Mouse (Mus musculus): ENCODE measurements around the gene Rab40c. TPM values are rescaled to one million over a fixed set of nuclear protein-coding genes. Genes with fewer than 3 reads are reported as not detected.

The Rab40c gene
- total and polyA plus RNA-seq, 2 experiments, result 6.1 to 24.1 TPM

DNA sequence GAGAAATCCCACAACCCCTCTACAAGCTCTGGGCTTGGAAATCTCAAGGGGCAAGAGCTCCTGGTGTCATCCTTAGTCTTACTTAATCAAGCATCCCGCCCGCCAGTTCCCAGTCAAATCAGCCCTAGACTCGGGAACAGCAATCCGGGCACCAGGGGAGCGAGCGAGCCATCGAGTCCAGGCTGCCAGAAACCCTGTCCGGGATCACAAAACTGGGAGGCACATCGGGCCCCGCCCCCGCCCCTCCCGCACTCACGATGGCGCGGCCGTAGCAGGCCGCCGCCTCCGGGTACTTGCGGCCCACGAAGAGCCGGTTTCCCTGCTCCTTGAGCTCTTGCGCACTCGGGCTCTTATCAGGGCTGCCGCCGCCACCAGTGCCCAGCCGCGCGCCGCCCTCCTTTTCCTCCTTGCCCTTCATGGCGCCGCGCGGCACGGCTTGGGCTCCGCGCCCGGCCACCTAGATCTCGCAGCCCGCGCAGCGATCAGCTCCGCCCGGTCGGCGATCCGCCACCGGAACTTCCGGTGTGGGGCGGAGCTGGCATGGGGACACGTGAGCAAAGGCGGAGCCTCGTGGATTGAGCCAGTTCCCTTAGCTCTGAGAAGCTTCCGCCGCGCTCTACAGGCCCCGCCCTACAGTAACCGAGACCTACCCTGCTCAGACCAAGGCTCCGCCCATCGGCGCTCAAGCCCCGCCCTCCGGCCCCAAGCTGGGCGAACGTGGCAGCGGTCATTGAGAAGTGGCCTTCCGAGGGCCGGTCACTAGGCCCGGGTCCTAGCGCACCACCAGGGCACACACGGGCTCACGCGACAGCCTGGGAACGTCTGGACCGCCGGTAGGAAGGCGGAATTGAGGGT, 86.9 kb downstream of the Rab40c start:
- Histone ChIP-seq H3K27me3 (ENCODE audit: control insufficient read depth, insufficient read depth, low read length) (no peaks in the 10 kb centered on the region), H3K4me3 (ENCODE audit: insufficient read depth, low read depth, low read length) (peak overlapping the region; percentile 80), H3K9ac (ENCODE audit: low read depth, low read length) (peak overlapping the region; percentile 94), H3K4me1 (ENCODE audit: control insufficient read depth, insufficient read depth, low read length) (peaks cover 51% of the 10 kb centered on the region), H3K36me3 (ENCODE audit: control insufficient read depth, insufficient read depth, low read length) (0 out of 2 replicates have a peak, but pooled peaks cover 4% of the 10 kb centered on the region), H3K79me2 (ENCODE audit: control insufficient read depth, insufficient read depth, low read length) (peaks cover 26% of the 10 kb centered on the region), H3K27ac (replicated peaks; ENCODE audit: insufficient read depth, low read depth, low read length) (peak overlapping the region; percentile 97)
- under 1% methylated on average over 76 of the region's 77 CpGs for WGBS
- TF ChIP-seq CTCF (IDR thresholded peaks at IDR 0.05; ENCODE audit: low read depth, low read length), result 0 out of 2 replicates have a peak, but pooled peaks have one; percentile 2
- TF ChIP-seq POLR2A (IDR thresholded peaks at IDR 0.05; ENCODE audit: extremely low read depth, insufficient read depth, low read length), result peak; percentile 66
- peak; percentile 96 for DNase-seq (ENCODE audit: extremely low read depth, low read depth, low spot score)

Other genes starting within 250 kb of the Rab40c start
Only the 30 nearest of the 32 such genes appear.
- not detected in 2 replicates for gene Gng13, start 202.6 kb downstream of the Rab40c start, total RNA-seq (2014; rRNA removed)
- gene Gng13, start 202.6 kb downstream of the Rab40c start, polyA plus RNA-seq (2012; rRNA removed), result not detected in 2 replicates
- gene Chtf18, start 192.3 kb downstream of the Rab40c start, total RNA-seq (2014; rRNA removed), result 0.18 and 0.47 TPM in 2 replicates
- gene Chtf18, start 192.3 kb downstream of the Rab40c start, polyA plus RNA-seq (2012; rRNA removed), result 0.31 and 0.35 TPM in 2 replicates
- gene Rpusd1, start 192.1 kb downstream of the Rab40c start, total RNA-seq (2014; rRNA removed), result 1.0 and 2.1 TPM in 2 replicates
- 7.3 and 9.0 TPM in 2 replicates for gene Rpusd1, start 192.1 kb downstream of the Rab40c start, polyA plus RNA-seq (2012; rRNA removed)
- gene Mslnl, start 183.7 kb downstream of the Rab40c start, total RNA-seq (2014; rRNA removed), result not detected in 2 replicates
- not detected in 2 replicates for gene Mslnl, start 183.7 kb downstream of the Rab40c start, polyA plus RNA-seq (2012; rRNA removed)
- gene Msln, start 165.3 kb downstream of the Rab40c start, total RNA-seq (2014; rRNA removed), result 0.34 and 0.74 TPM in 2 replicates
- 1.1 and 2.0 TPM in 2 replicates for gene Msln, start 165.3 kb downstream of the Rab40c start, polyA plus RNA-seq (2012; rRNA removed)
- gene Narfl, start 146.0 kb downstream of the Rab40c start, total RNA-seq (2014; rRNA removed), result 14.9 and 20.6 TPM in 2 replicates
- gene Narfl, start 146.0 kb downstream of the Rab40c start, polyA plus RNA-seq (2012; rRNA removed), result 19.4 and 22.5 TPM in 2 replicates
- gene Haghl, start 134.1 kb downstream of the Rab40c start, total RNA-seq (2014; rRNA removed), result 6.0 and 6.7 TPM in 2 replicates
- 11.2 and 14.1 TPM in 2 replicates for gene Haghl, start 134.1 kb downstream of the Rab40c start, polyA plus RNA-seq (2012; rRNA removed)
- gene Ccdc78, start 133.1 kb downstream of the Rab40c start, total RNA-seq (2014; rRNA removed), result not detected in 2 replicates
- 0.06 TPM in 1 of 2 replicates, not detected in the other for gene Ccdc78, start 133.1 kb downstream of the Rab40c start, polyA plus RNA-seq (2012; rRNA removed)
- gene Fam173a, start 126.8 kb downstream of the Rab40c start, total RNA-seq (2014; rRNA removed), result 55.0 and 69.3 TPM in 2 replicates
- gene Fam173a, start 126.8 kb downstream of the Rab40c start, polyA plus RNA-seq (2012; rRNA removed), result 89.3 and 106 TPM in 2 replicates
- gene AC134908.4, start 124.1 kb downstream of the Rab40c start, total RNA-seq (2014; rRNA removed), result 0.28 and 0.54 TPM in 2 replicates
- 0.35 and 0.37 TPM in 2 replicates for gene AC134908.4, start 124.1 kb downstream of the Rab40c start, polyA plus RNA-seq (2012; rRNA removed)
- gene Metrn, start 122.6 kb downstream of the Rab40c start, total RNA-seq (2014; rRNA removed), result 11.7 and 22.2 TPM in 2 replicates
- gene Metrn, start 122.6 kb downstream of the Rab40c start, polyA plus RNA-seq (2012; rRNA removed), result 21.6 and 37.1 TPM in 2 replicates
- gene Fbxl16, start 110.6 kb downstream of the Rab40c start, total RNA-seq (2014; rRNA removed), result 0.07 TPM in 1 of 2 replicates, not detected in the other
- 0.12 and 0.33 TPM in 2 replicates for gene Fbxl16, start 110.6 kb downstream of the Rab40c start, polyA plus RNA-seq (2012; rRNA removed)
- 13.3 and 15.6 TPM in 2 replicates for gene Wdr24, start 96.1 kb downstream of the Rab40c start, total RNA-seq (2014; rRNA removed)
- gene Wdr24, start 96.1 kb downstream of the Rab40c start, polyA plus RNA-seq (2012; rRNA removed), result 23.9 and 24.8 TPM in 2 replicates
- 25.6 and 30.5 TPM in 2 replicates for gene Jmjd8, start 90.9 kb downstream of the Rab40c start, total RNA-seq (2014; rRNA removed)
- gene Jmjd8, start 90.9 kb downstream of the Rab40c start, polyA plus RNA-seq (2012; rRNA removed), result 75.0 and 78.4 TPM in 2 replicates
- gene Stub1, start 86.3 kb downstream of the Rab40c start, total RNA-seq (2014; rRNA removed), result 50.4 and 55.3 TPM in 2 replicates
- 81.3 and 94.4 TPM in 2 replicates for gene Stub1, start 86.3 kb downstream of the Rab40c start, polyA plus RNA-seq (2012; rRNA removed)
- gene Rhbdl1, start 82.4 kb downstream of the Rab40c start, total RNA-seq (2014; rRNA removed), result 0.40 and 0.74 TPM in 2 replicates
- gene Rhbdl1, start 82.4 kb downstream of the Rab40c start, polyA plus RNA-seq (2012; rRNA removed), result 3.8 and 5.5 TPM in 2 replicates
- gene Gm20683, start 78.0 kb downstream of the Rab40c start, total RNA-seq (2014; rRNA removed), result 2.7 and 4.8 TPM in 2 replicates
- 19.1 and 26.9 TPM in 2 replicates for gene Gm20683, start 78.0 kb downstream of the Rab40c start, polyA plus RNA-seq (2012; rRNA removed)
- gene Rhot2, start 74.9 kb downstream of the Rab40c start, total RNA-seq (2014; rRNA removed), result 18.0 and 20.9 TPM in 2 replicates
- gene Rhot2, start 74.9 kb downstream of the Rab40c start, polyA plus RNA-seq (2012; rRNA removed), result 63.0 and 71.1 TPM in 2 replicates
- 2.7 and 3.3 TPM in 2 replicates for gene Wdr90, start 58.2 kb downstream of the Rab40c start, total RNA-seq (2014; rRNA removed)
- 9.0 and 14.1 TPM in 2 replicates for gene Wdr90, start 58.2 kb downstream of the Rab40c start, polyA plus RNA-seq (2012; rRNA removed)
- 26.1 and 36.0 TPM in 2 replicates for gene Mcrip2, start 51.0 kb downstream of the Rab40c start, total RNA-seq (2014; rRNA removed)
- gene Mcrip2, start 51.0 kb downstream of the Rab40c start, polyA plus RNA-seq (2012; rRNA removed), result 139 and 141 TPM in 2 replicates
- gene Mettl26, start 44.7 kb downstream of the Rab40c start, total RNA-seq (2014; rRNA removed), result 129 and 131 TPM in 2 replicates
- gene Mettl26, start 44.7 kb downstream of the Rab40c start, polyA plus RNA-seq (2012; rRNA removed), result 415 and 439 TPM in 2 replicates
- gene Wfikkn1, start 38.9 kb downstream of the Rab40c start, total RNA-seq (2014; rRNA removed), result 0.07 and 0.09 TPM in 2 replicates
- 0.24 and 0.92 TPM in 2 replicates for gene Wfikkn1, start 38.9 kb downstream of the Rab40c start, polyA plus RNA-seq (2012; rRNA removed)
- gene Pigq, start 25.2 kb upstream of the Rab40c start, total RNA-seq (2014; rRNA removed), result 11.5 and 16.0 TPM in 2 replicates
- gene Pigq, start 25.2 kb upstream of the Rab40c start, polyA plus RNA-seq (2012; rRNA removed), result 51.6 and 52.5 TPM in 2 replicates
- gene Nhlrc4, start 25.2 kb upstream of the Rab40c start, total RNA-seq (2014; rRNA removed), result 1.2 TPM in 1 of 2 replicates, not detected in the other
- 0.04 TPM in 1 of 2 replicates, not detected in the other for gene Nhlrc4, start 25.2 kb upstream of the Rab40c start, polyA plus RNA-seq (2012; rRNA removed)
- not detected in 2 replicates for gene A930017K11Rik, start 32.8 kb upstream of the Rab40c start, total RNA-seq (2014; rRNA removed)
- gene A930017K11Rik, start 32.8 kb upstream of the Rab40c start, polyA plus RNA-seq (2012; rRNA removed), result not detected in 2 replicates
- gene Capn15, start 66.1 kb upstream of the Rab40c start, total RNA-seq (2014; rRNA removed), result 1.8 and 3.0 TPM in 2 replicates
- gene Capn15, start 66.1 kb upstream of the Rab40c start, polyA plus RNA-seq (2012; rRNA removed), result 16.8 and 23.3 TPM in 2 replicates
- 4.6 and 7.7 TPM in 2 replicates for gene Rab11fip3, start 149.8 kb upstream of the Rab40c start, total RNA-seq (2014; rRNA removed)
- 11.1 and 13.2 TPM in 2 replicates for gene Rab11fip3, start 149.8 kb upstream of the Rab40c start, polyA plus RNA-seq (2012; rRNA removed)
- gene Decr2, start 170.6 kb upstream of the Rab40c start, total RNA-seq (2014; rRNA removed), result 179 and 237 TPM in 2 replicates
- 147 and 154 TPM in 2 replicates for gene Decr2, start 170.6 kb upstream of the Rab40c start, polyA plus RNA-seq (2012; rRNA removed)
- 6.2 and 7.0 TPM in 2 replicates for gene Nme4, start 175.9 kb upstream of the Rab40c start, total RNA-seq (2014; rRNA removed)
- 8.7 TPM in 2 replicates for gene Nme4, start 175.9 kb upstream of the Rab40c start, polyA plus RNA-seq (2012; rRNA removed)
- 8.8 and 10.0 TPM in 2 replicates for gene Tmem8, start 193.6 kb upstream of the Rab40c start, total RNA-seq (2014; rRNA removed)
- gene Tmem8, start 193.6 kb upstream of the Rab40c start, polyA plus RNA-seq (2012; rRNA removed), result 46.2 and 52.5 TPM in 2 replicates

Measured in liver, adult 2 months (tissue).